Mouse (Mus musculus) liver, embryonic 11.5 days (tissue): Measurements from ENCODE around the gene Foxp1. TPM values are rescaled to one million over a fixed set of nuclear protein-coding genes. Genes with fewer than 3 reads are reported as not detected.

Experiments used
- ATAC-seq: fragments of 200-750 bp; cut with Nextera tagmentation; replicated peaks from 2 replicates; pipeline ENCODE4 v1.8.0; 2017; ENCODE audit warnings: moderate number of reproducible peaks, mild to moderate bottlenecking, moderate TSS enrichment, moderate library complexity; ENCODE audit not compliant: low FRiP score
- DNase-seq: peaks from one replicate; pipeline ENCODE4 v3.0.0-alpha.2; 2017; ENCODE audit warnings: low spot score
- H3K27ac ChIP-seq: fragments of 300-500 bp; sonication (generic); 2 replicates; pipeline ENCODE4 v1.5.1; 2014; ENCODE audit warnings: mild to moderate bottlenecking, low read depth, low read length, control low read depth
- H3K27me3 ChIP-seq: fragments of 300-500 bp; sonication (generic); replicated peaks from 2 replicates; pipeline ENCODE4 v1.6.1; 2014; ENCODE audit warnings: low read length, mixed read lengths; ENCODE audit not compliant: control insufficient read depth, insufficient read depth
- H3K36me3 ChIP-seq: fragments of 300-500 bp; sonication (generic); 2 replicates; pipeline ENCODE4 v1.6.1; 2014; ENCODE audit warnings: mild to moderate bottlenecking, low read length, moderate library complexity, mixed read lengths; ENCODE audit not compliant: control insufficient read depth, insufficient read depth
- H3K4me1 ChIP-seq: fragments of 300-500 bp; sonication (generic); replicated peaks from 2 replicates; pipeline ENCODE4 v1.6.1; 2014; ENCODE audit warnings: low read length, mixed read lengths; ENCODE audit not compliant: control insufficient read depth, insufficient read depth
- H3K4me2 ChIP-seq: fragments of 300-500 bp; sonication (generic); 2 replicates; pipeline ENCODE4 v1.6.1; 2014; ENCODE audit warnings: mild to moderate bottlenecking, control low read depth, moderate library complexity
- H3K4me3 ChIP-seq: fragments of 300-500 bp; sonication (generic); 2 replicates; pipeline ENCODE4 v1.5.1; 2014; ENCODE audit warnings: low read depth, low read length, control low read depth
- H3K9ac ChIP-seq: fragments of 300-500 bp; sonication (generic); 2 replicates; pipeline ENCODE4 v1.6.1; 2014; ENCODE audit warnings: low read depth, low read length, control low read depth
- H3K9me3 ChIP-seq: fragments of 300-500 bp; sonication (generic); 2 replicates; pipeline ENCODE4 v1.6.1; 2016; ENCODE audit warnings: low read length, inconsistent platforms, mixed read lengths; ENCODE audit not compliant: control insufficient read depth
- WGBS: fragments of 180-500 bp; shearing (Covaris S2); extraction: QIAGEN DNeasy Blood & Tissue Kit; methylation state at CpG from one replicate; pipeline ENCODE4 v1.1.7; 2014; 5-methylcytosine and 5-hydroxymethylcytosine counted together
- polyA plus RNA-seq: library from polyadenylated mRNA; unstranded; fragments of >200 nt; fragmentation: Nextera tagmentation; extraction: Ambion mirVana; gene quantifications from 2 replicates; pipeline ENCODE4 v1.2.1, GENCODE M21; 2014

Gene Foxp1
- polyA plus RNA-seq, 1 experiment from 2014 or later: 62.1 TPM

- Histone ChIP-seq H3K4me3 (no peak overlapping the region), H3K9ac (peak overlapping the region; percentile 44; the same call in 1 of the 2 replicates), H3K36me3 (no peaks in the 10 kb centered on the region; the same call in 1 of the 2 replicates), H3K4me2 (peak overlapping the region; percentile 45), H3K27me3 (no peaks in the 10 kb centered on the region), H3K4me1 (peaks cover 16% of the 10 kb centered on the region), H3K27ac (peak overlapping the region; percentile 64), H3K9me3 (no peaks in the 10 kb centered on the region)
- 36% methylated on average over 8 of the region's 8 CpGs for WGBS
- no peak for ATAC-seq
- peak; percentile 50 for DNase-seq
Measured at GRCm38 (mm10) chr6:99484884-99485216, 37.7 kb downstream of the Foxp1 start.

GRCm38 (mm10) chr6:99484197-99484725, 38.3 kb downstream of the Foxp1 start:
- Histone ChIP-seq H3K9ac (no peak overlapping the region), H3K9me3 (no peaks in the 10 kb centered on the region), H3K4me1 (peaks cover 16% of the 10 kb centered on the region), H3K36me3 (no peaks in the 10 kb centered on the region; the same call in 1 of the 2 replicates), H3K4me3 (no peak overlapping the region), H3K4me2 (no peak overlapping the region), H3K27ac (no peak overlapping the region), H3K27me3 (no peaks in the 10 kb centered on the region)
- 79% methylated on average over 7 of the region's 7 CpGs for WGBS
- DNase-seq (no peak), ATAC-seq (no peak; the same call in 1 of the 2 replicates)

GRCm38 (mm10) chr6:99483556-99483955, 39.0 kb downstream of the Foxp1 start:
- Histone ChIP-seq H3K36me3 (no peaks in the 10 kb centered on the region; the same call in 1 of the 2 replicates), H3K9me3 (no peaks in the 10 kb centered on the region), H3K4me3 (no peak overlapping the region), H3K27me3 (no peaks in the 10 kb centered on the region), H3K27ac (no peak overlapping the region), H3K9ac (no peak overlapping the region), H3K4me2 (no peak overlapping the region), H3K4me1 (peaks cover 16% of the 10 kb centered on the region)
- DNase-seq: no peak
- WGBS: 61% methylated on average over 10 of the region's 10 CpGs
- no peak for ATAC-seq

DNA sequence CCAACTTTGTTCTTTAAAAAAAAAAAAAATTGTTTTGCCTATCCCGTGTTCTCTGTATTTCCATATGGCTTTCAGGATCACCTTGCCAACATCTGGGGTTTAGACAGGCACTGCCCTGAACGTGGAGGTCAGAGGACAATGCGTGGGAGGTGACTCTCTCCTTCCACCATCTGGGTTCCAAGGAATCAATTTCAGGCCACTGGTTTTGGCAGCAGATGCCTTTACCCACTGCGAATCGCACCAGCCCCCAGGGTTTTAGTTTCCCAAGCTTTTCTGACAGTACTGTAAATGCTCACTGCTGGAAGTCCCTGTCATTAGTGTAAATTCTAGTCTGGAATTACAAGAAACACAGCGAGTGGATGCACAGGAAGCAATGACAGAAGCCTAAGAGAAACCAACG, 41.0 kb downstream of the Foxp1 start:
- no peaks in the 10 kb centered on the region for H3K36me3 ChIP-seq
- H3K4me1 ChIP-seq: peaks cover 16% of the 10 kb centered on the region
- DNase-seq (no peak), ATAC-seq (no peak)
- H3K9ac ChIP-seq: no peak overlapping the region
- 74% methylated on average over 7 of the region's 7 CpGs for WGBS
- H3K4me2 ChIP-seq: no peak overlapping the region
- no peaks in the 10 kb centered on the region for H3K27me3 ChIP-seq
- no peak overlapping the region for H3K4me3 ChIP-seq
- H3K9me3 ChIP-seq: no peaks in the 10 kb centered on the region
- no peak overlapping the region for H3K27ac ChIP-seq

- Histone ChIP-seq H3K4me2 (no peak overlapping the region), H3K36me3 (no peaks in the 10 kb centered on the region), H3K4me3 (no peak overlapping the region), H3K9ac (no peak overlapping the region), H3K27ac (no peak overlapping the region), H3K4me1 (peaks cover under 1% of the 10 kb centered on the region; the same call in 1 of the 2 replicates), H3K9me3 (no peaks in the 10 kb centered on the region), H3K27me3 (no peaks in the 10 kb centered on the region)
- DNase-seq: no peak
- WGBS: 84% methylated on average over 13 of the region's 13 CpGs
- no peak for ATAC-seq
Measured at GRCm38 (mm10) chr6:99478873-99479650, 43.5 kb downstream of the Foxp1 start.

DNA sequence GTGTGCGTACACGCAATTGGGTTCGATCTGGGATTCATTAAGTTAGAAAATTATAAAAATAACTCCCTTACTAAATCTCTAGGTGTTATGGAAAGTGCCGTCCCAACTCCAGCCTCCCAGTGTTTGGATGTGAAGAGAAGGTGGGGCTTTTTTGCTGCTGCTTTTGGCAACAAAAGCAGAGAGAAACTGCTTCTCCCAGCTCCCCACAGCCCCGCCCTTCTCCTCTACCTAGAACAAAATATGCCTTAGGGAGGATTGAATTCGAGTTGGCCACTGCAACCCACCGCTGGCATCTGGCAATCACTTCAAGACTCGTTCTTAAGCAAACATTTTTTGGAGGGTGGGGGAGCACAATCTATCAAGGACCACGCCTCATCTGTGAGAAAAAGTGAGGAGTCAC, 47.5 kb downstream of the Foxp1 start:
- no peaks in the 10 kb centered on the region for H3K36me3 ChIP-seq
- H3K27ac ChIP-seq: no peak overlapping the region
- H3K4me3 ChIP-seq: no peak overlapping the region
- ATAC-seq (no peak), DNase-seq (no peak)
- no peaks in the 10 kb centered on the region for H3K27me3 ChIP-seq
- no peaks in the 10 kb centered on the region for H3K9me3 ChIP-seq
- no peak overlapping the region for H3K9ac ChIP-seq
- 86% methylated on average over 9 of the region's 9 CpGs for WGBS
- H3K4me2 ChIP-seq: no peak overlapping the region
- no peaks in the 10 kb centered on the region for H3K4me1 ChIP-seq

GRCm38 (mm10) chr6:99470906-99471305, 51.6 kb downstream of the Foxp1 start:
- H3K36me3 ChIP-seq: no peaks in the 10 kb centered on the region
- no peak for ATAC-seq
- H3K9ac ChIP-seq: no peak overlapping the region

GRCm38 (mm10) chr6:99469134-99469834, 53.2 kb downstream of the Foxp1 start:
- H3K9me3 ChIP-seq: no peaks in the 10 kb centered on the region
- no peaks in the 10 kb centered on the region; the same call in 1 of the 2 replicates for H3K4me1 ChIP-seq
- no peaks in the 10 kb centered on the region for H3K36me3 ChIP-seq
- ATAC-seq (no peak), DNase-seq (no peak)
- H3K27ac ChIP-seq: no peak overlapping the region
- H3K4me3 ChIP-seq: no peak overlapping the region
- no peaks in the 10 kb centered on the region for H3K27me3 ChIP-seq
- WGBS: 75% methylated on average over 12 of the region's 12 CpGs
- H3K4me2 ChIP-seq: no peak overlapping the region
- no peak overlapping the region for H3K9ac ChIP-seq

More at GRCm38 (mm10) chr6:99470906-99471305, 51.6 kb downstream of the Foxp1 start:
- no peaks in the 10 kb centered on the region for H3K9me3 ChIP-seq
- H3K27me3 ChIP-seq: no peaks in the 10 kb centered on the region
- no peaks in the 10 kb centered on the region; the same call in 1 of the 2 replicates for H3K4me1 ChIP-seq
- no peak overlapping the region for H3K4me2 ChIP-seq
- 76% methylated on average over 5 of the region's 5 CpGs for WGBS
- H3K4me3 ChIP-seq: no peak overlapping the region
- no peak overlapping the region for H3K27ac ChIP-seq
- no peak for DNase-seq
